Mouse (Mus musculus) embryo, embryonic 10 days (tissue): ENCODE measurements at regions not wholly inside any gene's neighbourhood (a gene's known extent, or its start where the extent isn't known, plus 50 kb on each side); places are given as distances from the start of the nearest gene placed in this dataset.
A peak's percentile ranks its signal among the peaks of the same experiment; 100 is the strongest.

Experiments used
- DNase-seq: peaks from one replicate; pipeline ENCODE4 v3.0.0-alpha.2; 2015; ENCODE audit warnings: low spot score

- DNase-seq, result no peak
Measured at GRCm38 (mm10) chr16:10098511-10098910, 71.5 kb upstream of the Rpl39l start.

GRCm38 (mm10) chr16:10088461-10089353, 81.3 kb upstream of the Rpl39l start:
- peak; percentile 82 for DNase-seq

GRCm38 (mm10) chr16:10086341-10086740, 83.7 kb upstream of the Rpl39l start:
- no peak for DNase-seq

- DNase-seq, result no peak
Measured at GRCm38 (mm10) chr16:10085429-10085828, 84.6 kb upstream of the Rpl39l start.

- peak; percentile 16 for DNase-seq
Measured at GRCm38 (mm10) chr16:10081751-10082150, 86.4 kb upstream of the Grin2a start.

GRCm38 (mm10) chr16:10080121-10080679, 84.8 kb upstream of the Grin2a start:
- no peak for DNase-seq

- peak; percentile 79 for DNase-seq
Measured at GRCm38 (mm10) chr16:10073158-10073557, 77.8 kb upstream of the Grin2a start.

GRCm38 (mm10) chr16:10063491-10063890, 68.1 kb upstream of the Grin2a start:
- no peak for DNase-seq

- no peak for DNase-seq
Measured at GRCm38 (mm10) chr16:10058094-10058493, 62.7 kb upstream of the Grin2a start.
